Mouse (Mus musculus): ENCODE data around the gene Naga. TPM values are rescaled to one million over a fixed set of nuclear protein-coding genes. Genes with fewer than 3 reads are reported as not detected.
A peak's percentile ranks its signal among the peaks of the same experiment; 100 is the strongest.

Gene Naga
- polyA plus RNA-seq, 1 experiment from 2014 or later = 38.1 TPM

GRCm38 (mm10) chr15:82343368-82344287 is 4.9 kb upstream of the Naga start:
- Histone ChIP-seq H3K27ac (no peak overlapping the region), H3K4me3 (no peak overlapping the region), H3K9ac (no peak overlapping the region), H3K27me3 (no peaks in the 10 kb centered on the region), H3K4me2 (replicated peaks) (no peak overlapping the region), H3K36me3 (peaks cover 10% of the 10 kb centered on the region), H3K4me1 (peaks cover 29% of the 10 kb centered on the region), H3K9me3 (no peaks in the 10 kb centered on the region)
- WGBS = 89% methylated on average over 27 of the region's 27 CpGs
- ATAC-seq (ENCODE audit: insufficient number of reproducible peaks, insufficient read depth, low FRiP score, low TSS enrichment) = no peak

- Histone ChIP-seq H3K36me3 (no peaks in the 10 kb centered on the region), H3K4me1 (peaks cover 33% of the 10 kb centered on the region), H3K9ac (no peak overlapping the region), H3K27ac (0 out of 2 replicates have a peak overlapping the region, but pooled peaks have one; percentile 67), H3K4me2 (replicated peaks) (no peak overlapping the region), H3K9me3 (no peaks in the 10 kb centered on the region), H3K27me3 (no peaks in the 10 kb centered on the region), H3K4me3 (no peak overlapping the region)
- WGBS = 72% methylated on average over 5 of the region's 5 CpGs
- no peak for ATAC-seq (ENCODE audit: insufficient number of reproducible peaks, insufficient read depth, low FRiP score, low TSS enrichment)
These were observed 3.8 kb upstream of the Naga start for GRCm38 (mm10) chr15:82342543-82342935.

GRCm38 (mm10) chr15:82341675-82342542 is 3.2 kb upstream of the Naga start:
- WGBS = 60% methylated on average over 15 of the region's 15 CpGs
- Histone ChIP-seq H3K4me2 (replicated peaks) (peak overlapping the region; percentile 76), H3K27me3 (no peaks in the 10 kb centered on the region), H3K27ac (peak overlapping the region; percentile 67), H3K9ac (peak overlapping the region; percentile 79; the same call in 1 of the 2 replicates), H3K36me3 (no peaks in the 10 kb centered on the region), H3K4me3 (peak overlapping the region; percentile 48), H3K9me3 (no peaks in the 10 kb centered on the region), H3K4me1 (peaks cover 32% of the 10 kb centered on the region)
- ATAC-seq (ENCODE audit: insufficient number of reproducible peaks, insufficient read depth, low FRiP score, low TSS enrichment) = no peak

- Histone ChIP-seq H3K4me1 (peaks cover 31% of the 10 kb centered on the region), H3K4me3 (peak overlapping the region; percentile 48), H3K4me2 (replicated peaks) (peak overlapping the region; percentile 76), H3K36me3 (peaks cover 4% of the 10 kb centered on the region; the same call in 1 of the 2 replicates), H3K27ac (peak overlapping the region; percentile 67), H3K9me3 (no peaks in the 10 kb centered on the region), H3K9ac (peak overlapping the region; percentile 79), H3K27me3 (no peaks in the 10 kb centered on the region)
- no peak for ATAC-seq (ENCODE audit: insufficient number of reproducible peaks, insufficient read depth, low FRiP score, low TSS enrichment)
- WGBS = 2% methylated on average over 40 of the region's 40 CpGs
These were observed 2.3 kb upstream of the Naga start for GRCm38 (mm10) chr15:82341036-82341501.

- no peak for ATAC-seq (ENCODE audit: insufficient number of reproducible peaks, insufficient read depth, low FRiP score, low TSS enrichment)
- peak overlapping the region; percentile 67 for H3K27ac ChIP-seq
- peaks cover 7% of the 10 kb centered on the region; the same call in 1 of the 2 replicates for H3K36me3 ChIP-seq
These were observed 1.8 kb upstream of the Naga start for GRCm38 (mm10) chr15:82340414-82341035.

GRCm38 (mm10) chr15:82339634-82340254 is 1.0 kb upstream of the Naga start:
- Histone ChIP-seq H3K4me3 (no peak overlapping the region), H3K27ac (no peak overlapping the region), H3K9me3 (no peaks in the 10 kb centered on the region), H3K36me3 (peaks cover 15% of the 10 kb centered on the region), H3K4me1 (peaks cover 31% of the 10 kb centered on the region), H3K27me3 (no peaks in the 10 kb centered on the region), H3K9ac (no peak overlapping the region), H3K4me2 (replicated peaks) (no peak overlapping the region)
- ATAC-seq (ENCODE audit: insufficient number of reproducible peaks, insufficient read depth, low FRiP score, low TSS enrichment) = no peak
- 66% methylated on average over 8 of the region's 8 CpGs for WGBS

More at GRCm38 (mm10) chr15:82340414-82341035, 1.8 kb upstream of the Naga start:
- no peaks in the 10 kb centered on the region for H3K9me3 ChIP-seq
- H3K4me2 ChIP-seq (replicated peaks) = peak overlapping the region; percentile 76
- peak overlapping the region; percentile 48 for H3K4me3 ChIP-seq
- WGBS = 39% methylated on average over 21 of the region's 21 CpGs
- H3K4me1 ChIP-seq = peaks cover 31% of the 10 kb centered on the region
- H3K9ac ChIP-seq = peak overlapping the region; percentile 79
- H3K27me3 ChIP-seq = no peaks in the 10 kb centered on the region

GRCm38 (mm10) chr15:82339150-82339549 is 425 bp upstream of the Naga start:
- H3K9me3 ChIP-seq = no peaks in the 10 kb centered on the region
- 55% methylated on average over 10 of the region's 10 CpGs for WGBS
- H3K4me1 ChIP-seq = peaks cover 31% of the 10 kb centered on the region
- peak overlapping the region; percentile 60; the same call in 1 of the 2 replicates for H3K9ac ChIP-seq
- H3K27ac ChIP-seq = no peak overlapping the region
- ATAC-seq (ENCODE audit: insufficient number of reproducible peaks, insufficient read depth, low FRiP score, low TSS enrichment) = no peak
- peak overlapping the region; percentile 48 for H3K4me3 ChIP-seq
- peaks cover 21% of the 10 kb centered on the region for H3K36me3 ChIP-seq
- H3K27me3 ChIP-seq = no peaks in the 10 kb centered on the region
- peak overlapping the region; percentile 63 for H3K4me2 ChIP-seq (replicated peaks)

- no peaks in the 10 kb centered on the region for H3K9me3 ChIP-seq
- peak overlapping the region; percentile 60; the same call in 1 of the 2 replicates for H3K9ac ChIP-seq
- 36% methylated on average over 4 of the region's 4 CpGs for WGBS
- no peaks in the 10 kb centered on the region for H3K27me3 ChIP-seq
- peaks cover 31% of the 10 kb centered on the region for H3K4me1 ChIP-seq
- peak overlapping the region; percentile 48 for H3K4me3 ChIP-seq
- peaks cover 24% of the 10 kb centered on the region for H3K36me3 ChIP-seq
- H3K27ac ChIP-seq = 0 out of 2 replicates have a peak overlapping the region, but pooled peaks have one; percentile 13
- ATAC-seq (ENCODE audit: insufficient number of reproducible peaks, insufficient read depth, low FRiP score, low TSS enrichment) = no peak
- H3K4me2 ChIP-seq (replicated peaks) = peak overlapping the region; percentile 63
These were observed 850 bp downstream of the Naga start for GRCm38 (mm10) chr15:82337875-82338274.

GRCm38 (mm10) chr15:82336629-82337028 is 2.1 kb downstream of the Naga start:
- 70% methylated on average over 12 of the region's 12 CpGs for WGBS
- Histone ChIP-seq H3K27ac (no peak overlapping the region), H3K27me3 (no peaks in the 10 kb centered on the region), H3K4me2 (replicated peaks) (no peak overlapping the region), H3K4me1 (peaks cover 28% of the 10 kb centered on the region), H3K9ac (no peak overlapping the region), H3K36me3 (peaks cover 33% of the 10 kb centered on the region), H3K4me3 (no peak overlapping the region), H3K9me3 (no peaks in the 10 kb centered on the region)
- no peak for ATAC-seq (ENCODE audit: insufficient number of reproducible peaks, insufficient read depth, low FRiP score, low TSS enrichment)

- H3K36me3 ChIP-seq = peaks cover 36% of the 10 kb centered on the region
These were observed 3.5 kb downstream of the Naga start for GRCm38 (mm10) chr15:82335194-82335593.

More at GRCm38 (mm10) chr15:82335194-82335593, 3.5 kb downstream of the Naga start:
- Histone ChIP-seq H3K4me1 (peaks cover 17% of the 10 kb centered on the region), H3K9ac (no peak overlapping the region), H3K4me2 (replicated peaks) (no peak overlapping the region), H3K4me3 (no peak overlapping the region), H3K9me3 (no peaks in the 10 kb centered on the region), H3K27me3 (no peaks in the 10 kb centered on the region), H3K27ac (no peak overlapping the region)
- WGBS = 95% methylated on average over 4 of the region's 4 CpGs
- ATAC-seq (ENCODE audit: insufficient number of reproducible peaks, insufficient read depth, low FRiP score, low TSS enrichment) = no peak

Data from embryonic facial prominence, embryonic 12.5 days (tissue).